Mouse (Mus musculus) embryonic stem cell, embryonic (primary cell): ENCODE data around the gene Dnaaf1.

Experiments
- CTCF ChIA-PET, 4 experiments: fragments of 300-600 bp in 2 of 4; fragments of 350-600 bp in 2 of 4; sonication (Branson Sonifier 250); formaldehyde crosslinking; loops; one replicate each; lab custom pipeline; 2022; ENCODE audit warnings: inconsistent platforms in 2 of 4; lab: Charles Lee
- POLR2A ChIA-PET, 4 experiments: fragments of 300-600 bp in 2 of 4; fragments of 350-600 bp in 2 of 4; sonication (Branson Sonifier 250); formaldehyde crosslinking; loops; one replicate each; lab custom pipeline; 2022; ENCODE audit warnings: antibody characterized with exemption in 4 of 4, inconsistent platforms in 1 of 4; lab: Charles Lee

Gene Dnaaf1

DNA sequence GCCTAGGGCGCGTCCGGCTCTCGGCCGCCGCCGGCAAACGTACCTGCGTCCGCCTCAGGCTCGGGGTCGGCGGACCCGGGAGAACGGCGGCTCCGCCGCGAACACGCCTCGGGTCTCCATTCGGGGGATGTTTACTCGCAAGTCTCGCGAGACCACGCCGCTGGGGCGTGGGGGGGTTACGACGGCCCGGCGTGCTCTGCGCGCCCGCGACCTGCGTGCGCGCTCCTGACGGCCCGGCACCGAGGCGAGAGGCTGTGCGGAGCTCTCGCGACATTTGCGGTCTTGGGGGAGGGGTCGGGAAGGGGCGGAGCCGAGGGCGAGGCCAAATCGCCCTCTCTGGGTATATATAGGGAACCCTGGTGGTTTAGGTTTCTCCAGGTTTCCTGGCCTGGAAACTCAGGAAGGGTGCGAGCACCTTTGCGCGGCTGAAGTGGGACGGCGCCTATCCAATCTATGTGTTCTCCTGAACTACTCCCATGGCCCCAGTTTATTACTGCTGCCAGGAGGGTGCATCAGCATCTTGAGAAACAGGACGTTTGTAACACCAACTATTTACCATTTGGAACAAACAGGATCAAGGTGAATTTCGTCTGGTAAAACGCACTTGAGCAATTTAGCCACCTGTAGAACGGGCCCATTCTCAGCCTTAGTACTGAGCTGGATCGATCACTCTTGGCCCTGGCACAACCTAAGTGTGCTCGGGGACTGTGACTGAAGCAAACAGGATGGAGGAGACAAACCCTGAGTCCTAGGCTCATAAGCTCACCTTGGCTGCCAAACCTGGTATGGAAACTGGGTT is 16.2 kb upstream of the Dnaaf1 start, which contains the start of gene Mbtps1:
TSS of gene Mbtps1 (minus strand) at position 133 of the 799 bp plus-strand sequence.
- POLR2A ChIA-PET = interaction anchor here (0.6 to 6.5 kb wide), 148 partner anchors 8 to 1757 kb away, joined by 3 to 129 read pairs (median 4); partner anchors contain the start of genes Dnaaf1 (in 3 of the 4), Hsdl1 (in 3 of the 4), Taf1c (in 3 of the 4) and Hsbp1 (in 2 of the 4)
- CTCF ChIA-PET = interaction anchor here (0.5 to 1.8 kb wide), 18 partner anchors 8 to 1271 kb away, joined by 3 to 10 read pairs (median 3); partner anchors contain the start of genes Taf1c (in 2 of the 4), Dnaaf1 (in 1 of the 4) and Hsdl1 (in 1 of the 4)

DNA sequence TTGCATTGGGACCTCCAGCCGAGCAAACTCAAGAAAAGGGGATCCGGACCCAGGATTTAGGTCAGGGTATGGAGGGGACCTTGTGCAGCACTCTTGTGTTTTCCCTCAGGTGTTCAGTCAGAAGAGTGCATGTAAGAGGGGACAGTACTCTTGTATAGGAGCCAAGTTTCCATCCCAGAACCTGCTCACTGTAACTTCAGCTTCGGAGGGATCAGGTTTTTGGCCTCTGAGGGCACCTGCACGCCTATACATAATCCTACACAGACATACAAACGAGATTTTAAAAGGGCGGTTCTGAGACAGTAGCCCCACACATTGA is 15.7 kb upstream of the Dnaaf1 start:
- CTCF ChIA-PET = interaction anchor here in 3 of 4 experiments (0.6 to 1.8 kb wide), 7 partner anchors 8 to 152 kb away, joined by 3 to 5 read pairs (median 3); partner anchors contain the start of gene Taf1c (in 1 of the 3)
- POLR2A ChIA-PET = interaction anchor here (0.8 to 6.5 kb wide), 73 partner anchors 9 to 1758 kb away, joined by 3 to 129 read pairs (median 6); partner anchors contain the start of genes Dnaaf1 (in 3 of the 4), Hsdl1 (in 3 of the 4), Taf1c (in 3 of the 4) and Hsbp1 (in 2 of the 4)

DNA sequence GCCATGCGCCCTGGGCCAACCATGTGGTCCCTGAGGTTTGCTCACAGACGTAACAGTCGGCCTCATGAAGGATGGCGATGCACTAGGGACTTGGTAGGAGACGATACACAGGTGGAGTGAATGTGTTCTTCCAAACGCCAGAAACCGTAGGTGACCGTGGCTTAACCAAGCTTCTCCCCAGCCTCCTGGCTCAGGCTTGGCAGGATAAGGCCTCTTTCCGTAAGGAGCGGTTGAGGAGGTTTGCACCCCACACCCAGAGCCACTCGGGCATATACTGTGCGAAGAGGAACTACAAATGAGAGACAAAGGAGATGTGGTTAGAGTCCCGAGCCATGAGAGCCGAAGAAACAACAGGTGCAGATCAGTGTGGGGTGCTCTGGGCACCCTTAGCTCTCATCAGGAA is 11.2 kb upstream of the Dnaaf1 start:
- POLR2A ChIA-PET = interaction anchor here in 3 of 4 experiments (0.6 to 2.4 kb wide), 10 partner anchors 11 to 134 kb away, joined by 3 to 8 read pairs (median 4); partner anchors contain the start of genes Dnaaf1 (in 3 of the 3) and Hsdl1 (in 3 of the 3)

DNA sequence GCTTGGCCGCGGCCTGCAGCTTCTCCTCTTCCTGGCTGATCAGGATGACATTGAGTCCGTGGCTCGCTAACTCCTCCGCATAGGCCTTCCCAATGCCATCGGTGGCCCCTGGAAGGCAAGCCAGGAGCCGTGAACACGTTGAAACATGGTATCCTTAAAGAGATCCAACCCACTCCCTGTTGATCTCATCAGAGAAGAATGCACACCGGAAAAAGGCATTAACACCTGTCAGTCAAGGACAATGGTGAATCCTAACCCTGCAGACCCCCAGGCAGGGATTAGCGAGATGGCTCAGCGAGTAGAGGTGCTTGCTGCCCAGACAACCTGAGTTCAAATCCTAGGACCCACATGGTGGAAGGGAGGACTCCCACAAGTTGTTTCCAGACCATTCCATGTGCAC is 8.7 kb upstream of the Dnaaf1 start:
- CTCF ChIA-PET = no interaction called here
- POLR2A ChIA-PET = interaction anchor here in 2 of 4 experiments (0.6 to 3.3 kb wide), 7 partner anchors 7 to 62 kb away, joined by 3 to 35 read pairs (median 3); partner anchors contain the start of genes Dnaaf1 (in 1 of the 2), Hsdl1 (in 1 of the 2) and Mbtps1 (in 1 of the 2)

More for the DNA sequence above, 11.2 kb upstream of the Dnaaf1 start:
- CTCF ChIA-PET = interaction anchor here in 2 of 4 experiments (0.6 to 1.6 kb wide), 3 partner anchors 105 to 840 kb away, joined by 3 to 5 read pairs (median 4); no protein-coding TSS in a partner anchor

DNA sequence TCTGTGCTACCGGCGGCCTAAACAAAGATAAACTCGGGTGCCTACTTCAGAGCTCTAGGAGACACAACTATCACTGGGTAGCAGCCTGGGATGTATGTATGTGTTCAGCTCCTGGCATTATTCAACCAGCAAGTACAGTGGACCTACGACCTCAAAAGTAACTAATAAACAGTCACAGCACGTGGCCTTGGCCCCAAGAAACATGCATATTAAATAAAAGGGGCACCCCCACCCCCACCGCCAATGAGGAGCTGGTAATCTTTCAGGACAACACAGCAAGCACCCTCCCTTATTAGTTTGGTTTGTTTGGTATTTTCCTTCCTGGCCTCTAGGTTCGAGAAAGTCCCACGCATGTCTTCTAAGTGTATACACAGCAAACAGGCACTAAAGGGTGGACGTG is 6.8 kb upstream of the Dnaaf1 start:
- CTCF ChIA-PET = interaction anchor here in 1 of 4 experiments (1.1 kb wide), 1 partner anchor 156 kb away, joined by 3 read pairs; no protein-coding TSS in a partner anchor
- POLR2A ChIA-PET = interaction anchor here in 3 of 4 experiments (0.6 to 3.8 kb wide), 5 partner anchors 9 to 35 kb away, joined by 3 to 35 read pairs (median 12); partner anchors contain the start of gene Mbtps1 (in 3 of the 3)

DNA sequence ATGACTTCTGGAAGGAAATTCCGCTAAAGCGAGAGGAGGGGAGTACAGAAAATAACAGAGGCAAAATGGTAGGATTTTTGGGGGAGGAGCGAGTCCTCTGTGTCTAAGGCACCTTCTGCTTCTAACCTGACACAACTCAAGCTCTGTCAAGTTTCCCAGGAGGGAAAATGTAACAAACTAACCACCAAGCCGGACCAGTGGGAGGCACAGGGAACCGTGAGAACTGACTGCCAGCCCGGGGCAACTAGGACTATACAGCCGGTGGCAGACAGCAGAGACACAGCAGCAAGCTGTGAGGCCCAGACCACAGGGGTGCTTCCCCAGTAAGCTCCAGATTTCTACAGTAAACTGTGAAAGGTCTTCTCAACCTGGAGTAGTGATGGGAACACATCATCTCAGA is 6.1 kb upstream of the Dnaaf1 start:
- POLR2A ChIA-PET = interaction anchor here in 3 of 4 experiments (0.5 to 3.8 kb wide), 6 partner anchors 10 to 272 kb away, joined by 3 to 35 read pairs (median 10); partner anchors contain the start of gene Mbtps1 (in 3 of the 3)
- CTCF ChIA-PET = no interaction called here

DNA sequence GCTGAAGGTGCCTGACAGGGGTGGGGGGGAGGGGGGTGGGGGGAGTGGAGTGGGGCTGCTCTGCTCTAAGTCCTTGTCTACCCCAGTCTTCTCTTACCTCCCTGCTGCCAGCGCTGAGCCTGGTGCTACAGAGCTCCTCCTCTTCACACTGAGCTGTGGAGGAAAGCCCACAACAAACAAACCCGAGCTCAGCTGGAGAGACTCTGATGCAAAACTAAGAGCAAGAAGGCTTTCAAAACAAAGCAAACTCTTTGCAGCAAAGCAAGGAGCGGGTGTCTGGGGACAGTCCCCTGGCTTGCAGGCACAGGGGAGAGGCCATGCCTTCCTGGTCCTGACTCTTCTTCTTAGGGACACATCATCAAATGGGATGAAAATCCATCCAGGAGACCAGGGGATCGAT is 5.2 kb upstream of the Dnaaf1 start:
- ChIA-PET CTCF (no interaction called here), POLR2A (interaction anchor here in 3 of 4 experiments (0.7 to 3.8 kb wide), 3 partner anchors 11 to 26 kb away, joined by 6 to 35 read pairs (median 26); partner anchors contain the start of gene Mbtps1 (in 2 of the 3))

DNA sequence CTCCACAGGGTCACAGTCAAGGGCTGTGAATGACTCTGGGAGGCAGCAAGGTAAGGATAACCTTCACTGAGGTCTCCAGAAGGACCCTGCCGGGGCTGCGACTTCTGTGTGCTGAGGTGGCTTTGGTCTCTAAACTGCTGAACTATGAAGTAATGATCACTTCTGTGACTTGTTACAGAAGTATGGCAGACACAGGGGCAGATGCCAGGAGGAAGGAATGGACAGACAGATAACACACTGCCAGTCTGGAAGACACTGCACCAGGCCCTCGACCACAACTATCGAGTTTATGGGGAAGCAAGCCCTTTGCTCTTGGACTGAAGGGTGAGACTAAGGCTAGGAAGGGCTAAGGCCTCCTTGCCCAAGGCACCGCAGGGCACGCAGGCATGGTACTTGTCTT is 3.9 kb upstream of the Dnaaf1 start:
- ChIA-PET POLR2A (interaction anchor here in 2 of 4 experiments (0.6 to 1.5 kb wide), 3 partner anchors 12 to 279 kb away, joined by 3 to 7 read pairs (median 5); partner anchors contain the start of gene Mbtps1 (in 1 of the 2)), CTCF (no interaction called here)

DNA sequence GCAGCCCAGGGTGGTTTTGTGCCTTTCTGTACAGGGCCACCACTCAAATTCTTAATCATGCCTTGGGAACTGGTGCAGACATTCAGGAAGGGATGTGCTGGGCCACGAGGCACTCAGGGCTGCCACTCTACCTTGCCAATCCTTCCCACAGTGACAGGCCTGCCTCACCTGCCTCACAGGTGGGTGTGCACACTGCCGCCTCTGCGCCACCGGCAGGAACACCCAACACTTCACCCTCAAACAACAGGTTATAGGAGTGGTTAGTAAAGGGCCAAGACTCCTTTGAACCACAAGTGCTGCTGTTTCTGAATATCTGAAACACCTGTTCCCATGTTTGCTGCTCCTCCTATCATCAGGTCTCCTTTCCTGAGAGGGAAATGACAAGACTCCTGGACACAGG is 2.6 kb upstream of the Dnaaf1 start:
- ChIA-PET POLR2A (interaction anchor here in 2 of 4 experiments (0.9 to 4.3 kb wide), 4 partner anchors 13 to 67 kb away, joined by 3 to 36 read pairs (median 8); partner anchors contain the start of gene Mbtps1 (in 2 of the 2)), CTCF (no interaction called here)

DNA sequence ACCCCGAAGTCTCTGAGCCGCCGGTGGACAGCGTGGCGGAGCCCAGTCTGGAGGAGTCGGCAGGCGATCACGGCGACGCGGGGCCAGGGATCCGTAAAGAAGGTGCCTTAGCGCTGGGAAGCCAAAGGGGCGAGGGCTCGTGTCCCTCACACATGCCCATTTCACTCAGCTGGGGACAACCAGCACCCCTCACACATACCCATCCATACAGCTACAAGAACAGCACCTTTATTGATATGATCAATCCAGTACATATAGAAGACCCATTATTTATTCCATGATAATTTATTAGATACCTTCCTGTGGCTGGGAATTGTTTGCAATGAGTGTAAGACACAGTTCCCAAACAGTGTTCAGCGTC is 311 bp downstream of the Dnaaf1 start:
- POLR2A ChIA-PET = interaction anchor here in 3 of 4 experiments (0.6 to 4.3 kb wide), 12 partner anchors 9 to 34 kb away, joined by 3 to 36 read pairs (median 3); partner anchors contain the start of genes Mbtps1 (in 3 of the 3) and Taf1c (in 1 of the 3)

DNA sequence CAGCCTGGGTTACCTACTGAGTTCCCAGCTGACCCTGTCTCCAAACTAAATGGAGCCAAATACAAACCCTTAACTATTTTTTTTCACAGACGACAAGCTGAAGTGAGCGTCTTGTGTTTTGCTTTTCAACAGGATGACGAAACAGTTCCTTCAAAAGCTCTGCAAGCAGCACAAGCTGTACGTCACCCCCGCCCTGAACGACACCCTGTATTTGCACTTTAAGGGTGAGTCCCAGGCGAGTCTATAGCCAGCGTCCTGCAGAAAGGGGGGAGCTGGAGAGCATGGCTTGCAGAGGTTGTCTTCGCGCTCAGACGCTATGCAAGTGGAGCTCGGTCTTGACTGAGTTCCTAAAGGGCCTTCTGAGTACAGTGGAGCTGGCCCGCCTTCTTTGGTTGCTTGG is 4.1 kb downstream of the Dnaaf1 start:
- CTCF ChIA-PET = interaction anchor here in 3 of 4 experiments (0.6 to 2.0 kb wide), 5 partner anchors 9 to 175 kb away, joined by 3 to 5 read pairs (median 3); partner anchors contain the start of gene Taf1c (in 1 of the 3)

More for the DNA sequence above, 311 bp downstream of the Dnaaf1 start:
- CTCF ChIA-PET = interaction anchor here in 2 of 4 experiments (0.6 to 1.3 kb wide), 3 partner anchors 17 to 94 kb away, joined by 3 to 4 read pairs (median 3); partner anchors contain the start of gene Mbtps1 (in 1 of the 2)

DNA sequence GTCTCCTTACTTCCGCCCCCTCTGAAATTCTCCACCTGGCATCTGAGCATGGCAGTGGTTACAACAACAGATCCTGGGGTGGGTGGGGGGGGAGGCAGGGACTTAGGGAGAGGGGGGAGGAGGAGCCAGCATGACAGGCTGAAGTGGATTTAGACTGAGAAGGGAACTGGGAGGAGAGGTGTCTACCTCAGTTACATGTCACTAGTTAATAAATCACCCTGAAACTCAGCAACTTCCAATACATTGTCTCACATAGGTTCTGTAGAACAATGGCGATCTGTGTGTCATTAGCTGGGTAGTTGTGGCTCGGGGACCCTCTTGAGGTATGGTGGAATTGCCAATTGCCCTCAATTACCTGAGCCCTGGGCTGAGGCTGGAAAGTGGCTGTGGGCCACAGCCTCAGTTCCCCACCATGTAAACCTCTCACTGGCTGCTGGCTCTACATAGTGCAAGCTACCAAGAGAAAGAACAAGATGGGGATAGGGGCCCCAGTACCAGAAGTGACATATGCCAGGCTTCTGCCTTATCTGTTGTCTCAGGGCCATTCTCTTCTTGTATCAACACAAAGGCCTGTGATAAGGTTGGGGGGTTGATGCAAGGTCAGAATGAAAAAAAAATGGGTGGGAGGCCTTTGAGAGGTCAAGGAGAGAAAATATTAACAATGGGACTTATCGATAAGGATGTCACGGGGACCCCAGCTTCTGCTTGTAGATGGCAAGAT is 5.6 kb downstream of the Dnaaf1 start:
- CTCF ChIA-PET = interaction anchor here in 3 of 4 experiments (0.7 to 1.2 kb wide), 3 partner anchors 92 to 140 kb away, joined by 3 to 6 read pairs (median 4); no protein-coding TSS in a partner anchor

More for the DNA sequence above, 4.1 kb downstream of the Dnaaf1 start:
- POLR2A ChIA-PET = interaction anchor here in 3 of 4 experiments (0.6 to 2.9 kb wide), 9 partner anchors 13 to 26 kb away, joined by 3 to 27 read pairs (median 4); partner anchors contain the start of genes Mbtps1 (in 3 of the 3) and Taf1c (in 2 of the 3)

DNA sequence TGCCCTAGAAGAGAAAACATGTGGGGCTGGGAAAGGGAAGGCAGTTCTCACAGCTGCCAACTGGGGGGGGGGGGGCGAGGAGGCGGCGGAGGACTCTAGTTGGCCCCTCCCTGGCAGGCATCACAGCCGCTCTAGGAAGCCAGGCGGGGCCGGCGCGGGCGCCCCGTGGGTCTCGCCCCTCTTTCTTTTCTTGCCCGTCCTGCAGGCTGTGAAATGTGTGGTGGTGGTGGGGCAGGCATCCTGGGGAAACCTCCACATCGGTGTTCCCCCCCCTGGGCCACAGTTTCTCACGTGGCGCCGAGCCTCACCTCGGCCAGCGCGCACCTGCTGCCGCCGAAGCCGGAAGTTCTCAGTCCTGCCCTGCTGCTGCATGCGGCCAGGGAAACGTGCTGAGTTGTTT is 10.9 kb downstream of the Dnaaf1 start:
- ChIA-PET CTCF (interaction anchor here in 2 of 4 experiments (0.6 to 0.9 kb wide), 2 partner anchors 84 to 134 kb away, joined by 4 read pairs; no protein-coding TSS in a partner anchor), POLR2A (interaction anchor here in 3 of 4 experiments (0.6 to 1.1 kb wide), 4 partner anchors 27 to 687 kb away, joined by 3 to 7 read pairs (median 4); partner anchors contain the start of gene Mbtps1 (in 1 of the 3))

More for the DNA sequence above, 5.6 kb downstream of the Dnaaf1 start:
- POLR2A ChIA-PET = interaction anchor here in 2 of 4 experiments (1.2 to 2.9 kb wide), 3 partner anchors 22 to 34 kb away, joined by 3 to 27 read pairs (median 18); partner anchors contain the start of gene Mbtps1 (in 2 of the 2)

DNA sequence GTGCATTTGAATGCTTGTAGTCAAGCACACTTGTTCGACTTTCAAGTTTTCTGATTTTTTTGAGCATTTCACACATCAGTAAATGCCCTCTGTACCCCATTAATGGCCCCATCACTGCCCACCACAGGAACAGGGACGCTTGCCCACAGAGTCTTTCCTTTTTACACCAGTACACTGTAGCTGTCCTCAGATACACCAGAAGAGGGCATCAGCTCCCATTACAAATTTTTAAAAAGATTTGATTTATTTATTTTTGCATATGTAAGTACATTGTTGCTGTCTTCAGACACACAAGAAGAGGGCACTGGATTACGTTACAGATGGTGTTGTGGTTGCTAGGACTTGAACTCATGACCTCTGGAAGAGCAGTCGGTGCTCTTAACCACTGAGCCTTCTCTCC is 13.3 kb downstream of the Dnaaf1 start:
- POLR2A ChIA-PET = interaction anchor here in 3 of 4 experiments (0.7 to 2.2 kb wide), 8 partner anchors 8 to 104 kb away, joined by 3 to 7 read pairs (median 3); partner anchors contain the start of genes Mbtps1 (in 3 of the 3) and Taf1c (in 1 of the 3)
- CTCF ChIA-PET = interaction anchor here in 2 of 4 experiments (0.9 to 1.0 kb wide), 2 partner anchors 9 kb away, joined by 3 read pairs; no protein-coding TSS in a partner anchor

DNA sequence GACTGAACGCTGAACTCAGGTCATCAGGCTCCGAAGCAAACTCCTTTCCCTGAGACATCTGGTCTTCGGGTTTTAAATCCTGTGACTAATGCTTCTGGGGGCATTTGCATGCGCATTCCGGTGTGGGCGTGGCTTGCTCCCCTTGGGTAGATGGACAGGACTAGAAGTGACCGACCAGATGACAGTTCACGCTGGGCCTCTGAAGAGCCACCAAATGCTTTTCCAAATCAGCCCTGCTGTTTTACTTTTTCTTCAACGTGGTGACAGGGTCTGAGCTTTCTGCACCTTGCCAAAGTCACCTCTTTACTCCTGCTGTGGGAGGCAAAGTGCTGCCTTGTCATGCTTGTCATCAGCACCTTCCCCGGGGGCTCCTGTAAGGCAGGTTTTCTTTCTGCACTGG is 13.8 kb downstream of the Dnaaf1 start:
- POLR2A ChIA-PET = interaction anchor here in 3 of 4 experiments (0.6 to 1.5 kb wide), 6 partner anchors 16 to 89 kb away, joined by 3 read pairs; partner anchors contain the start of genes Mbtps1 (in 2 of the 3) and Taf1c (in 1 of the 3)
- CTCF ChIA-PET = interaction anchor here in 2 of 4 experiments (0.9 to 1.2 kb wide), 3 partner anchors 8 to 189 kb away, joined by 3 read pairs; partner anchors contain the start of gene Tldc1 (in 1 of the 2)

DNA sequence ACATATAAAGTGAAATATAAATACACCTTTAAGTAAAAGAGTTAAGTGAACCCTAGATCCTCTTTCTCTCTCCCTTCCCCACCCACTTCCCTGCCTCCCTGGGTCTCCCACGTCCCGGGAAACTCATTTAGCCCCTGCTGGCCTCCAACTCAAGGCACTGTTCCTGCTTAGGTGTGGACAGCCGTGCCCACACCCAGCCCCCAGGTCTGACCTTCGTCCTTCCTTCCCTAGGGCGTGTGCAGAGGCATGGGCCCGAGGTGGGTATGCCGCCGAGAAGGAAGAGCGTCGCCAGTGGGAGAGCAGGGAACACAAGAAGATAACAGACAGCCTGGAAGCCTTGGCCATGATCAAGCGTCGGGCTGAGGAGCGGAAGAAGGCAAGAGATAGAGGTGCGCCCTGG is 15.3 kb downstream of the Dnaaf1 start:
- POLR2A ChIA-PET = interaction anchor here in 1 of 4 experiments (3.0 kb wide), 1 partner anchor 31 kb away, joined by 12 read pairs; the partner anchor contains the start of gene Mbtps1
- CTCF ChIA-PET = interaction anchor here in 1 of 4 experiments (1.3 kb wide), 1 partner anchor 15 kb away, joined by 4 read pairs; the partner anchor contains the start of gene Taf1c
